Mouse (Mus musculus): Measurements from ENCODE around the gene Ppp1r9b.
"Not testable (repeated sequence)": the region's sequence is repeated elsewhere in the genome, so short reads cannot be mapped to it uniquely, and the experiment has no call there.

Gene Ppp1r9b

DNA sequence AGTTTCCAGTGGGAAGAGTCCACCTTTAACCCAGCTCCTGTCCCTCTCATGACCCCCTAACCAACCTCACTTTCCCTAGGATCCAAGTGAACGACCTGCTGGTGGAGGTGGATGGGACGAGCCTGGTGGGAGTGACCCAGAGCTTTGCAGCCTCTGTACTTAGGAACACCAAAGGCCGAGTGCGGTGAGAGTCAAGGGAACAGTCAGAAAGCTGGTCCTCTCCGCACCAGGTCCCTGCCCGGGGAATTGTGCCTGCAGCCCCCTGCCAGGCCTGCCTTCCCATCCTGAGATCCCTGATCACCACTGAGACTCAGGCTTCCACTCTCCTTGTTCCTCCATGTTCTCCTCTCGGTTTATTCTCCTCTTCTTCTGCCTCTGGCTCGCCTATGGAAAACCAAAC, 9.3 kb downstream of the Ppp1r9b start:
- DNase-seq, result no peak

DNA sequence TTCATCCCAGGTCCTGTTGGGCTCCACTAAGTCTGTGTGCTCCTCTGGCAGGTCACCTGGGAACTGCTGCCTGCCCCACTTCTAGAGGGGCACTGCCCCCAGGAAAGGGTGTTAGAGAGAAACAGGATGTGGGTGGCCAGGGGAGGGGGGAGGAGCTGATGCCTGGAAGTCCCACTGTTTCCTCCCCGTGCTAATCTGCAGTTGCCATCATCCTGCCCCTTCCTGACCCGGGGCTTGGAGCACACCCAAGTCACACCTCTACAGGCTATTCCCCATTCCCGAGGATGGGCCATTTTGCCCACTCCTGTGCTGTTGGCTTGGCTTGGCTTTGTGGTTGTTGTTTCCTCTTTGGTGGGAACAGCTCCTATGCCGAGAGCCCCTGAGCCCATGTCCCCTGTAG, 9.7 kb downstream of the Ppp1r9b start:
- DNase-seq, result peak; percentile 71

DNA sequence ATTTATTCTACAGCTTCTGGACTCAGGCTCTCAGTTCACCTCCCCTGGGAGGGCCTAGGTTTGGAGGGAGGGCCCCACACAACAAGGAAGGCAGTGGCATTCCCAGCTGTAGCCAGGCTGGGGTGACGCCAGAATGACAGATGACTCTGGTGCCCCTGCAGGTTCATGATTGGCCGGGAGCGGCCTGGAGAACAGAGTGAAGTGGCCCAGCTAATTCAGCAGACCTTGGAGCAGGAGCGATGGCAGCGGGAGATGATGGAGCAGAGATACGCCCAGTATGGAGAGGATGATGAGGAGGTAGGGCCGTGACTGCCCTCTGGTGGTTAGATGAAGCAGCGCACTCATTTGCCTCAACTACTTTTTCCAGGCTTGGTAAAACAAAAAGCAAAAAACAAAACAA, 10.2 kb downstream of the Ppp1r9b start:
- peak; percentile 79 for DNase-seq

DNA sequence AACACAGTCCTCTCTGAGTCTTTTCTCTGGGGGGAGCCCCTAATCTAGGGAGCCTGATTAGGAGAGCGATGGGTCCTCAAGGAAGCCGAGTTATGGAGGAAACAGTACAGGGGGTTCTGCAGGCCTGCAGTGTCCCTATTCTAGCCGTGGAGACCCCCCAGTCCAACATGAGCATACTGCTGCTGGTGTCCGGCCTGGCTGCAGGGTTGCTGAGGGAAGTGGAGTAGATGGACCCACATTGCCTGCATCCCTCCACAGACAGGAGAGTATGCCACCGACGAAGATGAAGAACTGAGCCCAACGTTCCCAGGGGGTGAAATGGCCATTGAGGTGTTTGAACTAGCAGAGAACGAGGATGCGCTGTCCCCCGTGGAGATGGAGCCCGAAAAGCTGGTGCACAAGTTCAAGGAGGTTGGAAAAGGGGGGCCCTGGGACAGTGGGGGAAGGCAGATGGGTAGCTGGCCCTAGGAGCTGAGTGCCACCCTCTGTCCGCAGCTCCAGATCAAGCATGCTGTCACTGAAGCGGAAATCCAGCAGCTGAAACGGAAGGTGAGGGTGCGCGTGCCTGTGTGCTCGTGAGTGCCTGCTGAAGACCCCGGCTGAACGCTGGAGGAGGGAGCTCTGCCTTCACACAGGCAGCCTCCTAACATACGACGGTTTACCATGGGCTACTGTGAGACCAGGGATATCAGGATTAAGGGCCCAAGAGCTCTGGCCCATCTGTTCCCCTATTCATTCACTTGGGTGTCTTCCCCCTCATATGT, 10.9 kb downstream of the Ppp1r9b start:
- DNase-seq, result no peak

DNA sequence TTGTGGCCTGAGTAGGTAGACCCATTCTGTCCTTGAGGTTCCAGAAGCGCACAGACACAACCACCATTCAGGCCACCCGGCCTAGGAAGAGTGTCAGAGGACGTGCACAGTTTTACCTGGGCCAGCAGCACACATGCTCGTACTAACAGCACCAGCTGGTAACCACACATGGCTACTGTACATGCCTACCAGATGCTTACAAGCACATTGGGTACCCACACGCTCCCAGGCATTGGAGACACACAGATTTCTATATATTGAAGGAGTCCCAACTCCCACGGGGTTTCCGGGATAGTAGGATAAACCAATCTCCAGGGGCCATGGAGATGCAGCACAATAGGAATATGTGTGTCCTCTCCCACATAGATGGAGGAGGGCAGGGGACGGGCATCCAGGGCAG, 11.9 kb downstream of the Ppp1r9b start:
- DNase-seq, result no peak

DNA sequence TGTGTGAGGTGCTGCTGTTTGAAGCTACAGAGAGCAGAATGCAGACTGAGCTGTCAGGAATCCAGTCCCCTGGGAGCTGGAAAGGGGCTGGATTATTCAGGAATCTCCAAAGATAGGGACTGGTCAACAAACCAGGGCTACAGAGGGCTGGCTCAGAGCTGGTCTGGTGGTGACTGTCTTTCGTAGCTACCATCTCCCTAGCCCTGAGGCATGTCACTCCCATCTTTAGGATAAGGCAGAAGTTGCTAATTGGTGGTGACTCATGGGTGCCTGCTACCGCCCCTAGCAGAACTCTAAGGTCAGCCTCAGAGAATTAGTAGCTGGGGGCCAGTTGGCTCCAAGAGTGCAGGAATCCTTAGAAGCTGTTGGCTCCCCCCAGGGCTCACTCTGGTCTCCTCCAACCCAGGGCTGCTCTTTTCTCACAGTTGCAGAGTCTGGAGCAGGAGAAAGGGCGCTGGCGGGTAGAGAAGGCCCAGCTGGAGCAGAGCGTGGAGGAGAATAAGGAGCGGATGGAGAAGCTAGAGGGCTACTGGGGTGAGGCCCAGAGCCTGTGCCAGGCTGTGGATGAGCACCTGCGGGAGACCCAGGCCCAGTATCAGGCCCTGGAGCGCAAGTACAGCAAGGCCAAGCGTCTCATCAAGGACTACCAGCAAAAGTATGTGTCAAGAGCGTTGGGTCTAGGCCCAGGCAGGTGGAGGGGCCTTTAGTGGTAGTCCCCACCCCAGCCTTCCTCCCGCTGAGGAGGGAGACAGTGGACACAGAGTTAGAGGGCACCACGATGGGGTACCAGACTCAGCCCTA, 13.5 kb downstream of the Ppp1r9b start:
- DNase-seq, result no peak

DNA sequence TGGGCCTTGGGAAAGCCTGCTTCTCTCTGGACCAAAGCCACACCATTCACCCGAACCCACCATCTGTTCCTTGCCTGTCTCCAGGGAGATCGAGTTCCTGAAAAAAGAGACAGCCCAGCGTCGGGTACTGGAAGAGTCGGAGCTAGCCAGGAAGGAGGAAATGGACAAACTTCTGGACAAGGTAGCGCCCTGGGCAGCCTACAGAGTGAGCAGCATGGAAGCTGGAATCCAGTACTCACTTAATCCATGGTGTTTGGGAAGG, 14.0 kb downstream of the Ppp1r9b start:
- DNase-seq, result no peak

DNA sequence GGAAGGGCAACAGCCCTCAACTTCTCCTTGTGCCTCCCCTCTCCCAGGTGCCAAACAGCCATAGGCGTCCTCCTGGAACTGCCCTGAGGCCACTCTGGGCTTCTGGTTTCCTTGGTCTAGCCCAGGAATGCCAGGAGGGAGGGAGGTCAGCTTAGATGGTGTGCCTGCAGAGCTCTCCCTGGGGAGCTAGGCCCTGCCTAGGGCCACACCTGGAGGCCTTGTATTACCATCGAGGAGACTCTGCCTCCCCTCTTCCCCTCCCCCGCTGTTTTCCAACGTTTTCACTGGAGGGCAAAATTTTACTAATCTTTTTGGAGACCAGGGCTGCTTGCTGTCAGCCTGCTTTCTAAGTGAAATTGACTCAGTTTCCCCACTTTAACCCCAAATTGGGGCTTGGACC, 15.2 kb downstream of the Ppp1r9b start:
- no peak for DNase-seq

DNA sequence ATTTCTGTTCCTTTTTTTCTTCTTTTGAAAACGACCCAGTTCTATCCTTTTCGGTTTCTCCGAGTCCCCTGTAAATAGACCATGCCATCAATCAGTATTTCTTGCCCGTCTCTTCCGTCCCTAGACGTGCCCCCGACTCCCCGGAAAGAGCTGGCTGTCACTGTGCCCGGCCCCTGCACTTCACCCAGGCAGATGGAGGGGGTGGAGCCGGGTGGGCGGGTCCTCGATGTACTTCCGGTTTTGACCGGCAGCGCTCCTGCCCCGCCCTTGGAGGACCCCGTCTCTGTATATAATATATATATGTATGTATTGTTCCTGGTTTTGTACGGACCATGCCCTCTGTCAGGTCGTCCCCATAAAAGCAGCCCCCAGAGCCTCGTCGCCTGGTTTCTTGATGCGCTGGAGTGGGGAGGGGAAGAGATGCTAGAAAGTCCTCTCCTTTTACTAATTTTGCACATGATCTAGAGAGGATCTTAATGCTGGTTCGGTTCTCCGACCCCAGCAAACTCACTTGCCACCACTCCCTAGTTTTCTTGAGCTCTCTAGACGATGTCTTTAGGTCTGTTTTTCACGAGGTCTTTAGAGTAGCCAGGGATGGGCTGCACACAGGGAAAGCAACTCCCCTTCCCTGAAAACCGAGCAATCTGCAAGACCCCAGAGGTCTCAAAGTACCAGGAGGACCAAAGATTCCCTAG, 15.8 kb downstream of the Ppp1r9b start:
- DNase-seq, result peak; percentile 86

DNA sequence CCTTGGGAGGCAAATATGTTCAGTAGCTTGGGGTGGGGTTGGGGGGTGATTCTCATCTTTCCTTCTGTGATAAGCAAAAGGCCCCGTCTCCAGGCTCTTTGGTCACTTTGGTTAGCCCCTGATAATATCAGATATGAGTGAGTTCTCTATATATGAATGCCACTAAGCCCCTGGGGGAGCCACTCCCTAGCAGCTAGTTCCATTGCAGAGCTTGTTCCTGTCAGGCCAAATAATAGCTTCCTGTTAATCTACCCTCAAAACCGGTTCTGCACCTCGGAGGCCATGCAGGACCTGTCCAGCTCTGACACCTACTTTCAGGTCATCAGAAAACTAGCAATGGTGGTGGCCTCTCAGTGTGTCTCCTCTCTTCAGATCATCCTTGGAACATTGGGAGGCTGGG, 16.6 kb downstream of the Ppp1r9b start:
- no peak for DNase-seq

DNA sequence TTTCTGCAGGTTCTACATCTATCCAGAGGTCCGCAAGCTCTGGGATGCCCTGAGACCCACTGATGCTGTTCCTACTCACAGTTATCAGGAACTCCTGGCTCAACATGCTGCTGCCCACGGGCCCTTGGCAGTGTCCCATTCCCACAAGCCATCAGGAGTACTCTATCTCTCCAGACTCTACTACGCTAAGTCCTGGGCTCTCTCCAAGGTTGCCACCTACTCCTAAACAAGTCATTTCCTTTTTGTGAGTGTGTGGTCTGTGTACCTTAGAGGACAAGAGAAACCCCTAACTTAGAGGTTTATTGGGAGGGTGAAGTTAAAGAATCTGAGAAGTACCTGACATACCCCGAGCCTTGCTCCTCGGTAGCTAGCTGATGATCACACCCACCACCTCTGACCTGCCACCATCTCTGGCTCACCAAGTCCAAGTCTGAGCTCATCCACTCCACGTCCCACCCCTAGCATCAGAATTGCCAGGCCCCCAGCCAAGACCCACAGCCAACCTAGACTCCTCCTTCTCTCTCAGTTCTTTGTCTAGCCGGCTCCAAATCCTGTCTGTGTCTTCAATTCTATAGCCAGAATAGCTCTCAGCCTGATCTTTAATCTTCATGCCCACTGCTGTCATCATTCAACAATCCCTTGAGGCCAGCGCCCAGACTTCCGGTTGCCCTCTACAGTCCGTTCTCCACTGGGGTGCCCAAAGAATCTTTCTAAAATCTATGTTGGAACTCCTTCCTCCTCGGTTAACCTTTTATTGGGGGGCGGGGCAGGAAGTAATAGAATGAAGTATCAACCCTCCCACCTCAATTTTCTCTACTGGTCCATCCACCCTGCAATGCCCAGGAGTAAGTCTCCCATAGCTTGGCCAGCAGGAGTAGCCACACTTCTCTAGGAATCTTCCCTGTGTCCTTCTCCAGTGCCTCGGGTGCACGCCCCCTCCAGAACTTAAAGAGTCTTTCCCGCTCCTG, 18.1 kb downstream of the Ppp1r9b start:
- no peak for DNase-seq

DNA sequence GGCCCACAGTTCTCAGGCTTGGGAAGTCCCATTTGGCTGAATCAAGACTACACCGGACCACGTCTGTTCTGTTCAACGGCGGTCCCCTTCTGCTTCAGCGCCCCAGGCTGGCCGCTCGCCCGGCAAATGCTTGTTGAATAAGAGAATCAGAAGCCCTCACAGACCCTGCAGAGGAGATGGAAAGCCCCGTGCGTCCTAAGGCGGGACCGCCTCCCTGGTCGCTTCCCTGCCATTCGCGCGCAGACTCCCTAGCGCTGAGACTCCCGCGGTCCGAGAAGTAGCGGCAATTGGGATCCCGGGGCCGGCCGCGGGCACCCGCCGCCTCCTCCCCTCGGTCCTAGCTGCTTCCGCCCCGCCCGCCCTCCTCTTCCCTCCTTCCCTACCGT, 18.8 kb downstream of the Ppp1r9b start, which contains the start of gene Samd14:
Gene Samd14 (plus strand): TSS at position 251 of the 386 bp plus-strand sequence.
- peak; percentile 60 for DNase-seq

DNA sequence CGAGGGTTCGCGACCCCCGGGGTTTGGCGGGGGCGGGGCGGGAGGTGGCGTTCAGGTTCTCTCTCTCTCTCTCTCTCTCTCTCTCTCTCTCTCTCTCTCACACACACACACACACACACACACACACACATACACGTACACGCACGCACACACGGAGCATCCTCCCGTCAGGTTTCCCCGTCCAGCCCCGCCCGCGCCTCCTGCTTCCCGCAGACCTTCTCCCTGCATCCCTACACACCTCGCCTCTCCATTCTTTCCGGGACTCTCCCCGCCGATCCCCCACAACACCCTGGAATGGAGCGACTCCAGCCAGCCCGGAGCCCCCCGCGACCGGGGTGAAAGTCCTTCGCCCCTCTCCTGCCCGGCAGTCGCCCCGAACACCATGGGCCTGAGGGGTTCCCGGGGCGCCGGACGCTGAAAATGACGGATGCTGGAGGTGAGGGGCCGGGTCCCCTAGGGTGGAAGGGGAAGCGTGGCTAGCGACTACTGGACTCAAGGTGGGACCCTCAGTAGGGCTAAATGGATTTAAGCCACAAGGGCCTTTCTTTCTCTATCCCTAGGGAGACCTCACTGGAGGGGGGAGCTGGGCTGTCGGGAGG, 19.4 kb downstream of the Ppp1r9b start:
- DNase-seq, result no peak

DNA sequence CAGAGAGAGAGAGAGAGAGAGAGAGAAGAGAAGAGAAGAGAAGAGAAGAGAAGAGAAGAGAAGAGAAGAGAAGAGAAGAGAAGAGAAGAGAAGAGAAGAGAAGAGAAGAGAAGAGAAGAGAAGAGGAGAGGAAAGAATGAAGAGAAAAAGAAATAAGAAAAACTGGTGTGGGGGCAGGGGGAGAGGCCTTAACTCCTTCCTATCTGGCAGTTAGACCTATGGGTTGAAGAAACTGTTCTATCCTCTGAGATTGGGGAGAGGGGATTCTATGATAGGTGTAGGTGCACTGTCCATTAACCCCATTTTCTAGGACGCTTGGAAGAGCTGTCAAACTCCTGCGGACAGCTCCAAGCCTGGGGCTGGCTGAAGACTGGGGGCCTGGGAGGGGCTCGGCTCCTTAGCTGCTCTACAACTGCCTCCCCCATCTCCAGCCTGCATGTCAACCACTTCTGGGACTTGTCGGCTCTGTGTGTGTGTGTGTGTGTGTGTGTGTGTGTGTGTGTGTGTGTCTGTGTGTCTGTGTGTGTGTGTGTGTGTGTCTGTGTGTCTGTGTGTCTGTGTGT, 20.1 kb downstream of the Ppp1r9b start:
- DNase-seq, result not testable (repeated sequence)

DNA sequence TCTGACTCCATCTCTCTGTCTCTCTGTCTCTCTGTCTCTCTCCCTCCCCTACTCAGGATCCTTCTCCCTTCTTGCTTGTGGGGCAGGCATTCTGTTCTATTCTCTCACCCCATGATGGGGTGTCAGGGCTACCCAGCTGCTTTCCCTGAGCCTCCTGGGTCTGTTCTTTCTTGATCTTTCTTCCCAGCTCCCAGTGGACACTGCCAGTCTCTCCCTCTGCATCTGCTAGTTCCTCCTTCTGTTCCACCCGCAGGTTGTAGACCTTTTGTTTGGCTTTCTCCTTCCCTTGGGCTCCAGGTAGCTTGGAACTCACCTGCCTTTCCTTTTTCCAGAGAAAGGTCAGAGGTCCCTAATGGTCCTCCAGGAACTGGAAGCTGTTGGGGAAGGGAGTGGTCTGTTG, 20.6 kb downstream of the Ppp1r9b start:
- no peak for DNase-seq

DNA sequence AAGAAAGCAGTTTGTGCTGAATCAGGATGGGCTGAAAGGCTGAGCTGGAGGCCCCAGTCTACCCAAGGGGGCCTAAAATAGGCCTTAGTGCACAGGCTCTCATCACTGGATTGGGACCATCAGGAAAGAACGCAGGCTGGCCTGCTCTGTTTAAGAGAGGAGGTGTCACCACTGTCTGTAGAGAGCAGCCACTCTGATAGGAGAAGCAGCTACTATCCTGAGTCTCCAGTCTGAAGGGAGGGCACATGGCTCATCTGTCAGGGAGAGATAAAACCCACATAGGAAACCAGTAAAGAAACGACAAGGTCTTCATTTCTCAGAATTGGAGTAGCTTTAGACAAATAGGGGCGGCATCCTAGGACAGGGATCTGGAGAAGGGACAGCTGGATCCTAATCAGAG, 21.2 kb downstream of the Ppp1r9b start:
- no peak for DNase-seq

DNA sequence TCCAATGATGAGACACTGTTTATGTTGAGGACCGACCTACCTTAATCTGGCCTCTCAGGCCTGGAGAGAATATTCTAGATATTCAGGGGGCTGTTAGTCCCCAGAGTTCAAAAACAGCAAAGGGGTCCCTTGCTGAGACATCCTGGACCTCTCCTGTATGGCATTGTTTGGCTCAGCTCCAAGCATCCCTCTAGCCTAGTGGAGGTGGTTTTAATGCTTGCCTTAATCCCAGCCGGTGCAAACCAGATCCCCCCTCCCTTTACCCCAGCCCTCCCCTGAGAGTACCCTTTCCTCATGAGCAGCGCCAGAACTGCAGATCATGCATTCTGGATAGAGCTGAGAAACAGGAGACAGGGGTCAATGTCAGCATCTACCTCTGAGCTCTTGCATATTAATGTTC, 21.7 kb downstream of the Ppp1r9b start:
- DNase-seq, result no peak

DNA sequence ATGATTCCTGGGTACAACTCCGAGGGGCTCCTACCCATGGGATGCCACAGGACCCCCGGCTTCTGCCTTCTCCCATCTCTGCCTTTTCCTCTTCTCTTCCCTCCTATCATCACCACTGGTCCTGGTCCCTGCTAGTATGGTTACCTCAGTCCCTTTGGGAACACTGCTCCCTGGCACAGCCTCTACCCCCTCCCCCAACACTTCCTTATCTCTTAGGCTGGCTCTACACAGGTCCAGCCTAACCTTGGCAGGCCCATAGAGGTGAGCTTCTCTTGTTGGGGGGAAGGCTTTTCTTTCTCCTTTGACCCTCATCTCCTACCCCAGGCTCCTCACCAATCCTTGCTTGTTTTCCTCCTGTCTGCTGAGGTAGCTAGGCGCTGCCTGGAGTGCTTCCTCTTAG, 24.6 kb downstream of the Ppp1r9b start:
- DNase-seq, result no peak

DNA sequence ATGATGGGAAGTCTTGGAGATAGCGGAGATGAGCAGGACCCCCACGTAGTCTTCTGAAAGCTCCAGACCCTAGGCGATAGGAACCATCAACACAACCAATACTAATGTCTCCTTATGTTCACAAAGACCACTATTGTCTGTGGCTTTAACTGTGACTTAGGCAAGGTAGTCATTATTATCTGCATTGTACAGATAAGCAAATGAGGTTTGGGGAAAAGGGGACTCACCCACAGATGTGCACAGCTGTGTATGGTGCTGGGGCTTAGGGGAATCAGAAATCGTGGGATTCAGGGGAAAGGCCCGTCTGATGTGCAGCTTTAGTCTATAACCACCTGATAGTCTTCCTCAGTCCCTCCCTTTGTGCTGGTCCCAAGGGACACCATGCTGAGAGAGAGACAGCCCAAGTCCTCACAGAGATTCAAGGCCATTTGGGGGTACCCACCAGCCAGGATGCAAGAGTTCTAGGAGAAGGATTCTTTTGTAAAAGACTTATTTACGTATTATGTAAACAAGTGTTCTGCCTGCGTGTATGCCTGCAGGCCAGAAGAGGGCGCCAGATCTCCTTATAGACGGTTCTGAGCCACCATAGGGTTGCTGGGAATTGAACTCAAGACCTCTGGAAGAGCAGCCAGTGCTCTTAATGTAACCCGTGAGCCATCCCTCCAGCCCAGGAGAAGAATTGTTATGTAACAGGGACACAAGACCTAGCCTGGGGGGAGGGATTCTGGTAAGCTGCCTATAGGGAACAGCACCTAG, 31.6 kb downstream of the Ppp1r9b start:
- DNase-seq, result no peak

DNA sequence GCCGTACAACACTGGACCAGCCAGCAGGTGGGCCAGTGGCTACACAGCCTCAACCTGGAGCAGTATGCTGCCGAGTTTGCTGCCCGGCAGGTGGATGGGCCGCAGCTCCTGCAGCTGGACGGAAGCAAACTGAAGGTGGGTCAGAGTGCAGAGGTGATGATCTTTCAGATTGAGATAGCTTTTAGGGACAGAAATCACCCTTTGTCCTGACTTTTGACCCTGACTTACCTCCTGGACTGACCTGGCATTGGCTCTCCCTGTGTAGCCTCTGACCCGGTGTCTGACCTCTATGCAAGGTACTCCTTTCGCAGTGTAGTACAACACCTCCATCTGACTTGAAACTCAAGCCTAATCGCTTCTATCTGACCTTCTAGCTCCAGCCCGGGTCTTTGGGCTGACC, 32.6 kb downstream of the Ppp1r9b start:
- DNase-seq, result no peak

DNA sequence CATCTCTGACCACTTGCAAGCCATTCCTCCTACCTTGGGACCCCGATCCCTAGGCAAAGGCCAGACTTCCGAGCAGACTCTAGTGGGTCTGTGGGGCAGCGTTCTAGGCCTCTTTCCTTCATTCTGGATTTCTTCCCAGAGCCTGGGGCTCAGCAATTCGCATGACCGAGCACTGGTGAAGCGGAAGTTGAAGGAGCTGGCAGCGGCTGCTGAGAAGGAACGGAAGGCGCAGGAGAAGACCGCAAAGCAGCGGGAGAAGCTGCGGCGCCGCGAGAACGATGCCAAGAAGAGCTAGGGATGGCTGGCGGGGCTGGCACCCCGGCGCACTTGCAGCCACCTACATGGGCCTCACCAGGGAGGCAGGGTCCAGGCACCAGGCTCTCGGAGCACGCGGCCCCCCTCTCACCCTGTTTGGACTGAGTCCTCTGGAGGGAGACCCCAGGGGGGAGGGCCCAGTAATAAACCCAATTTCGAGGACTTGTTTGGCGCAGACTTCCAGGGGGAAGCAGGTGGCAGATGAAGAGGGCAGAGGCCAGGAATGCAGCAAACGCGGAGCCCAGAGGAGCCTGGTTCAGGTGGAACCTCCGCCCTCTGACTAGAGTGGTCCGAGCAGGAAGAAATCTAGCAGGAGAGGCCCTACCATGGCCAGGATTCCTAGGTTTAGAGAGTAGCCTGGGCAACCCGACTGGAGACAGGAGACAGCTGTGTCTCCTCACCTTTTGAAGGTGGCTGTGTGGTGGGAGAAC, 33.8 kb downstream of the Ppp1r9b start:
- peak; percentile 25 for DNase-seq
